Mouse (Mus musculus): Measurements from ENCODE around the gene Rad23a. TPM values are rescaled to one million over a fixed set of nuclear protein-coding genes. Genes with fewer than 3 reads are reported as not detected.

Gene Rad23a
- polyA plus RNA-seq, 1 experiment from 2014 or later: 77.9 TPM

- DNase-seq (ENCODE audit: low spot score): no peak
- ATAC-seq: no peak
- no peak overlapping the region for H3K27ac ChIP-seq (ENCODE audit: low read length)
- 0 out of 2 replicates have a peak overlapping the region, but pooled peaks have one; percentile 2 for H3K9ac ChIP-seq (replicated peaks; ENCODE audit: low read depth)
- TF ChIP-seq CTCF (IDR thresholded peaks at IDR 0.05) (no peak), EP300 (IDR thresholded peaks at IDR 0.05) (no peak)
- H3K36me3 ChIP-seq (ENCODE audit: insufficient read depth, low read length): peaks cover 22% of the 10 kb centered on the region; the same call in 1 of the 2 replicates
- H3K9me3 ChIP-seq (ENCODE audit: low read length): no peaks in the 10 kb centered on the region
- no peak overlapping the region for H3K4me3 ChIP-seq (ENCODE audit: low read depth, low read length)
- H3K4me1 ChIP-seq (ENCODE audit: insufficient read depth, low read depth, low read length): peaks cover 7% of the 10 kb centered on the region; the same call in 1 of the 2 replicates
- H3K4me2 ChIP-seq (replicated peaks; ENCODE audit: low read depth, low read length): no peak overlapping the region
- no peaks in the 10 kb centered on the region for H3K27me3 ChIP-seq (replicated peaks; ENCODE audit: insufficient read depth, low read length)
- 62% methylated on average over 9 of the region's 9 CpGs for WGBS
These were observed 4.1 kb upstream of the Rad23a start for GRCm38 (mm10) chr8:84844397-84845070.

- DNase-seq (ENCODE audit: low spot score): no peak
- Histone ChIP-seq H3K9ac (replicated peaks; ENCODE audit: low read depth) (no peak overlapping the region), H3K4me1 (ENCODE audit: insufficient read depth, low read depth, low read length) (peaks cover 7% of the 10 kb centered on the region; the same call in 1 of the 2 replicates), H3K36me3 (ENCODE audit: insufficient read depth, low read length) (peaks cover 27% of the 10 kb centered on the region; the same call in 1 of the 2 replicates), H3K27me3 (replicated peaks; ENCODE audit: insufficient read depth, low read length) (no peaks in the 10 kb centered on the region), H3K4me2 (replicated peaks; ENCODE audit: low read depth, low read length) (no peak overlapping the region), H3K9me3 (ENCODE audit: low read length) (no peaks in the 10 kb centered on the region), H3K27ac (ENCODE audit: low read length) (no peak overlapping the region), H3K4me3 (ENCODE audit: low read depth, low read length) (no peak overlapping the region)
- WGBS: 73% methylated on average over 1 of the region's 1 CpGs
- TF ChIP-seq CTCF (IDR thresholded peaks at IDR 0.05): no peak
- TF ChIP-seq EP300 (IDR thresholded peaks at IDR 0.05): no peak
- no peak for ATAC-seq
These were observed 1.0 kb upstream of the Rad23a start for GRCm38 (mm10) chr8:84841514-84841913.

GRCm38 (mm10) chr8:84839875-84840247 is 604 bp downstream of the Rad23a start:
- H3K27me3 ChIP-seq (replicated peaks; ENCODE audit: insufficient read depth, low read length): no peaks in the 10 kb centered on the region
- no peak for TF ChIP-seq EP300 (IDR thresholded peaks at IDR 0.05)
- no peak for TF ChIP-seq CTCF (IDR thresholded peaks at IDR 0.05)
- no peak for DNase-seq (ENCODE audit: low spot score)
- peak overlapping the region; percentile 93 for H3K4me3 ChIP-seq (ENCODE audit: low read depth, low read length)
- H3K9me3 ChIP-seq (ENCODE audit: low read length): no peaks in the 10 kb centered on the region
- H3K9ac ChIP-seq (replicated peaks; ENCODE audit: low read depth): peak overlapping the region; percentile 87
- 2% methylated on average over 7 of the region's 7 CpGs for WGBS
- peak overlapping the region; percentile 81 for H3K27ac ChIP-seq (ENCODE audit: low read length)
- peaks cover 2% of the 10 kb centered on the region; the same call in 1 of the 2 replicates for H3K4me1 ChIP-seq (ENCODE audit: insufficient read depth, low read depth, low read length)
- no peak for ATAC-seq
- H3K36me3 ChIP-seq (ENCODE audit: insufficient read depth, low read length): peaks cover 36% of the 10 kb centered on the region
- H3K4me2 ChIP-seq (replicated peaks; ENCODE audit: low read depth, low read length): peak overlapping the region; percentile 96

GRCm38 (mm10) chr8:84839411-84839810 is 1.1 kb downstream of the Rad23a start:
- Histone ChIP-seq H3K9ac (replicated peaks; ENCODE audit: low read depth) (no peak overlapping the region), H3K27ac (ENCODE audit: low read length) (no peak overlapping the region), H3K4me3 (ENCODE audit: low read depth, low read length) (no peak overlapping the region), H3K36me3 (ENCODE audit: insufficient read depth, low read length) (peaks cover 35% of the 10 kb centered on the region), H3K4me1 (ENCODE audit: insufficient read depth, low read depth, low read length) (no peaks in the 10 kb centered on the region; the same call in 1 of the 2 replicates), H3K4me2 (replicated peaks; ENCODE audit: low read depth, low read length) (peak overlapping the region; percentile 96), H3K27me3 (replicated peaks; ENCODE audit: insufficient read depth, low read length) (no peaks in the 10 kb centered on the region), H3K9me3 (ENCODE audit: low read length) (no peaks in the 10 kb centered on the region)
- DNase-seq (ENCODE audit: low spot score) (no peak), ATAC-seq (no peak)
- TF ChIP-seq CTCF (IDR thresholded peaks at IDR 0.05) (no peak), EP300 (IDR thresholded peaks at IDR 0.05) (no peak)
- WGBS: 89% methylated on average over 2 of the region's 2 CpGs

- H3K4me3 ChIP-seq (ENCODE audit: low read depth, low read length): no peak overlapping the region
- no peaks in the 10 kb centered on the region; the same call in 1 of the 2 replicates for H3K4me1 ChIP-seq (ENCODE audit: insufficient read depth, low read depth, low read length)
- H3K9me3 ChIP-seq (ENCODE audit: low read length): no peaks in the 10 kb centered on the region
- no peak overlapping the region for H3K9ac ChIP-seq (replicated peaks; ENCODE audit: low read depth)
- no peaks in the 10 kb centered on the region for H3K27me3 ChIP-seq (replicated peaks; ENCODE audit: insufficient read depth, low read length)
- 72% methylated on average over 5 of the region's 5 CpGs for WGBS
- no peak overlapping the region for H3K27ac ChIP-seq (ENCODE audit: low read length)
- ATAC-seq: no peak
- no peak for DNase-seq (ENCODE audit: low spot score)
- peaks cover 32% of the 10 kb centered on the region for H3K36me3 ChIP-seq (ENCODE audit: insufficient read depth, low read length)
- H3K4me2 ChIP-seq (replicated peaks; ENCODE audit: low read depth, low read length): no peak overlapping the region
- TF ChIP-seq CTCF (IDR thresholded peaks at IDR 0.05) (no peak), EP300 (IDR thresholded peaks at IDR 0.05) (no peak)
These were observed 2.0 kb downstream of the Rad23a start for GRCm38 (mm10) chr8:84838513-84838912.

GRCm38 (mm10) chr8:84837912-84838470 is 2.5 kb downstream of the Rad23a start:
- H3K9ac ChIP-seq (replicated peaks; ENCODE audit: low read depth): no peak overlapping the region
- no peaks in the 10 kb centered on the region for H3K9me3 ChIP-seq (ENCODE audit: low read length)
- TF ChIP-seq EP300 (IDR thresholded peaks at IDR 0.05): no peak
- no peak for TF ChIP-seq CTCF (IDR thresholded peaks at IDR 0.05)
- DNase-seq (ENCODE audit: low spot score) (no peak), ATAC-seq (no peak)
- H3K4me3 ChIP-seq (ENCODE audit: low read depth, low read length): no peak overlapping the region
- peaks cover 1% of the 10 kb centered on the region; the same call in 1 of the 2 replicates for H3K4me1 ChIP-seq (ENCODE audit: insufficient read depth, low read depth, low read length)
- no peaks in the 10 kb centered on the region for H3K27me3 ChIP-seq (replicated peaks; ENCODE audit: insufficient read depth, low read length)
- no peak overlapping the region for H3K27ac ChIP-seq (ENCODE audit: low read length)
- peaks cover 29% of the 10 kb centered on the region for H3K36me3 ChIP-seq (ENCODE audit: insufficient read depth, low read length)
- 82% methylated on average over 15 of the region's 15 CpGs for WGBS
- no peak overlapping the region for H3K4me2 ChIP-seq (replicated peaks; ENCODE audit: low read depth, low read length)

Data from lung, postnatal 0 days (tissue).